Mouse (Mus musculus) skeletal muscle tissue, adult 2 months (tissue): ENCODE data around the gene Shisa9.

ENCODE experiments used
- DNase-seq: peaks from one replicate; pipeline ENCODE4 v3.0.0-alpha.2; 2012; ENCODE audit warnings: low read depth, low spot score

The Shisa9 gene

DNA sequence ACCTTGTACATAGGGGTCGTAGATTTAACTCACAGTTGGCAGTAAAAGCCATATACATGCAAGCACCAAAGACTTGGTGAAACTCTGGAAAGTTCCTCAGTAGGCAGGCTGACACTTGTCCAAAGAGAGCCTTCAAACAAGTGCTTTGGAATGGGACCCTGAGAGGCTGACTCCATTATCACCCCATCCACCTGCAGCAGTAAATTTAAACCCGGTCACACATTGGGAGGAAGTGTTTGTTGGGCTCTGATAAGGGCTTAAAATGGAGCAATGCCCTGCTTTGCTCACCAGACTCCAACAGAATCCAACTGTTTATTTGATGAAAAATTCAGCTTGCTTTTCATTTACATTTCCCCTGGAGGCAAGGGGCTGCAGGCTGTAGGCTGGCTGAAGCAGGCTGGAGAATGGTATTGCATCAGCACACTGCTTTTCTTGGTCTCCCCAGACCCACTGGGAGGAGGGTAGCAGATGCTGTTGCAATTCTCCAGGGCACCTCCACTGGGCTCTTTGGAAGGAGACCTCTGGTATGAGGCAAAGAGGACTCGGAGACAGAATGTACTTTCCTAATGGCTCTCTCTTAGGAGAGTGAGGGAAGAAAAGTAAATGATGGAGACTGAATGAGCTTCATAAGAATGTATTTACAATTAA lies 323.5 kb downstream of the Shisa9 start:
- DNase-seq: no peak

DNA sequence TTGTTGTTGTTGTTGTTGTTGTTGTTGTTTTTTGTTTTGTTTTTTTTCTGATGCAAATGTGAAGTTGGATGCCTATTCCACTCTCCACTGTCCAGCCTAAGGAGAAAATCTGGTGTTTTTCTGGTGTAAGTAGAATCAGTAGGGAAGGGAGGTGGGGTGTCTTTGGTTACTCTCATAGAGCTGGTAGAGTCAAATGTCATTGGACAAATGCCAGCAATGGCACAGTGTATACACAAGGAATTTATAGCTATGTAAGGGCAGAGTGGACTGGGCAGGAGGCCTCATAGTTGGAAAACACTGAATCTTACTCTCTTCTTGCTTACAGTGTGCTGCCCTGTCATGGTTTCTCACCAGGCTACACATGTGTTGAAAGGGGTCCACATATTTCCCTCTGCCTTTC lies 325.9 kb downstream of the Shisa9 start:
- DNase-seq: no peak

DNA sequence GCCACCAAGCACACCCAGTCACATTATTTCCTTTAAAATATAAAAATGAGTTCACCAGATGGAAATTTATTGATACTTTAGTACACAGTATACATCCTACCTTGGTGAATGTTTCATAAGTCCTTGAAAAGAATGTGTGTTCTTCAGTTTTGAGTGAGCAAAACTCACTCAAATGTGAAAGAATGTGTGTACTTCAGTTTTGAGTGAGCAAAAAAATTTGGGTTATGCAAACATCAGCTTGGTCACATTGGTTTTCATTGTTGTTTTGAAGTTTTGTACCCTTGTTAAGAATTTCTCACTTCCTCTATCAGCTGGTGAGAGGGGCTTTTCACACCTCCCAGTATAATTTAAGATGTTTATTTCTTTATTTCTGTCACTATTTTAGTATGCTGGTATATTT lies 331.7 kb downstream of the Shisa9 start:
- no peak for DNase-seq
